Mouse (Mus musculus) myocyte (in vitro differentiated cells): Measurements from ENCODE around the gene Snapc3.

Experiments
- E2F4 ChIP-seq: IDR thresholded peaks from one replicate; pipeline ENCODE4 v1.6.1; 2011; ENCODE audit warnings: mild to moderate bottlenecking, control low read depth, moderate library complexity; ENCODE audit not compliant: insufficient read depth
- MAX ChIP-seq: IDR thresholded peaks from one replicate; pipeline ENCODE4 v1.6.1; 2011; ENCODE audit warnings: low read depth, mild to moderate bottlenecking, control low read depth
- MYOD1 ChIP-seq, 3 experiments: IDR thresholded peaks; one replicate each; pipeline ENCODE4 v1.6.1; 2011; ENCODE audit warnings: control low read depth in 2 of 3, low read depth in 2 of 3, mild to moderate bottlenecking in 2 of 3, moderate library complexity in 1 of 3; ENCODE audit not compliant: insufficient read length in 2 of 3, control insufficient read depth in 1 of 3
- MYOG ChIP-seq, 3 experiments: IDR thresholded peaks; one replicate each; pipeline ENCODE4 v1.6.1; 2011; ENCODE audit warnings: control low read depth in 2 of 3, low read depth in 2 of 3, mild to moderate bottlenecking in 2 of 3; ENCODE audit not compliant: insufficient read length in 2 of 3, control insufficient read depth in 1 of 3, insufficient read depth in 1 of 3
- POLR2A ChIP-seq: IDR thresholded peaks from one replicate; pipeline ENCODE4 v1.6.1; 2011; ENCODE audit warnings: low read depth, mild to moderate bottlenecking, control low read depth, moderate library complexity; ENCODE audit not compliant: insufficient read length
- SRF ChIP-seq: IDR thresholded peaks from one replicate; pipeline ENCODE4 v1.6.1; 2011; ENCODE audit warnings: low read depth; ENCODE audit not compliant: control insufficient read depth, insufficient read length
- TCF12 ChIP-seq: IDR thresholded peaks from one replicate; pipeline ENCODE4 v1.6.1; 2011; ENCODE audit warnings: mild to moderate bottlenecking, control low read depth; ENCODE audit not compliant: poor library complexity, insufficient read depth, severe bottlenecking
- TCF3 ChIP-seq: IDR thresholded peaks from one replicate; pipeline ENCODE4 v1.6.1; 2011; ENCODE audit warnings: low read depth, control low read depth; ENCODE audit not compliant: insufficient read length
- USF1 ChIP-seq: IDR thresholded peaks from one replicate; pipeline ENCODE4 v1.6.1; 2011; ENCODE audit warnings: low read depth, mild to moderate bottlenecking, control low read depth, moderate library complexity

DNA sequence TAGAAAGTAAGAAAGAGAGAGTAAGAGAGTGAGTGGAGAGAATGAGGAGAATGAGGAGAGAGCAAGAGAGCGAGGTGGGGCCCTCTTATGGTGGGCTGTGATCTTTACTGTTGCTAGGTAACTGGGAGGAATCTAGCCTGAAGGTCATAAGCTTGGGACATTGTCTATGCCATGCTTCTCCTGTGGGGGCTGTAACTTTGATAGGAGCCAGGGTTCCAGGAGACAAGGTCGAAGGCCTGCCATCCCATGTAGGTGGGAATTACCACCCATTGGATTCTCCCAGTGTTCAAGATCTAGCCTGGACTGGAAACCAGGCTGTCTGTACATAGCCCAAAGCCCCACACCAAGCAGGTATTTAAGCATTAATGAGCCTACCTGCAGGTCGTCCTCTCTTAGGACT, 50.7 kb downstream of the Snapc3 start:
- TF ChIP-seq SRF (no peak), MAX (no peak), TCF12 (no peak), POLR2A (no peak), MYOD1 (IDR thresholded peaks at IDR 0.05; ENCODE audit: control insufficient read depth in 1 of 3, insufficient read length in 2 of 3, low read depth in 2 of 3) (no peak), MYOG (IDR thresholded peaks at IDR 0.05; ENCODE audit: control insufficient read depth in 1 of 3, insufficient read depth in 1 of 3, insufficient read length in 2 of 3, low read depth in 2 of 3) (no peak), USF1 (no peak), E2F4 (no peak), TCF3 (no peak)
